Mouse (Mus musculus): ENCODE data around the gene Nus1.

DNA sequence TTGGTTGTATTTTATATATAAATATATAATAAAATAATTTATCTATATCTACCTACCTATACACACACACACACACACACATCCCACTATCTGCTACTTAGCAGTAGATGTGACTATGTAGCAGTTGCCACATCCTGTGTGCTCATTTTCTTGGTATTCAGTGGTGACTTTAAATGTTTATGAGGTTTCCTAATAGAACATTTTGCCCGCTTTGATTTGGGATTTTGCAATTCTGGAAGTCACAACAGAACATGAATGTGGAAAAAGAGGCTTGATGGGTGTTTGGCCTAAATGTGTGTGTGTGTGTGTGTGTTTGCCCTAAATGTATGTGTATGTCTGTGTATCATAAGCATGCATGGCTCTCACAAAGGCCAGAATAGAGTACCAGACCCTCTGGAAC lies 33.8 kb upstream of the Nus1 start:
- TF ChIP-seq CTCF (IDR thresholded peaks at IDR 0.05; ENCODE audit: low read depth, low read length) (no peak), POLR2A (IDR thresholded peaks at IDR 0.05; ENCODE audit: insufficient read depth, low read length) (no peak), EP300 (IDR thresholded peaks at IDR 0.05; ENCODE audit: insufficient read depth, low read depth, low read length) (no peak)

Measured in ES-Bruce4 (cell line).